Mouse (Mus musculus) A20 (cell line): ENCODE data around the gene Mapk1.
"Not testable (repeated sequence)": the region's sequence is repeated elsewhere in the genome, so short reads cannot be mapped to it uniquely, and the experiment has no call there.

Experiments used
- DNase-seq: peaks from one replicate; pipeline ENCODE4 v3.0.0-alpha.2; 2011; ENCODE audit warnings: low read depth, low spot score

Gene Mapk1

GRCm38 (mm10) chr16:16983131-16983533, at the start of gene Mapk1:
Gene Mapk1, plus strand, starts transcription at chr16:16983382.
- DNase-seq: peak; percentile 97

DNA sequence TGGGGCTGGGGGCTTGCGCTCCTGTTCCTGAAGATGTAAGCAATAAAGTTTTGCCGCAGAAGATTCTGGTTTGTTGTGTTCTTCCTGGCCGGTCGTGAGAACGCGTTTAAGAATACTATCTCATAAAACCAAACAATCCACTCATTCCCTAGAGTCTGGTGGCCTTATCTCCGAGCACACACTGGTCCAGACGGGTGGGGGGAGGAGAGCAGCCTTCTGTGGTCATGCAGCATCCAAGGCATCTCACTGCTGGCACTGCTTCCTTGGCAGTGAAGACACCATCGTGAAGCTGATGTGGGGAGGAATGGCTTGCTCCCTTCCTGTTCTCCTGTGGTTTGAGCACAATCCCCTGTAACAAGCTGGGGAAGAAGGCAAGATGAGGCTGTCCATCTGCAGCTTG, 43.6 kb upstream of the Mapk1 start:
- no peak for DNase-seq

- DNase-seq: no peak
Measured at GRCm38 (mm10) chr16:16941078-16941477, 42.1 kb upstream of the Mapk1 start.

- no peak for DNase-seq
Measured at GRCm38 (mm10) chr16:16958575-16958974, 24.6 kb upstream of the Mapk1 start.

GRCm38 (mm10) chr16:16959907-16960306, 23.3 kb upstream of the Mapk1 start:
- DNase-seq: no peak

- no peak for DNase-seq
Measured at GRCm38 (mm10) chr16:16965149-16965548, 18.0 kb upstream of the Mapk1 start.

DNA sequence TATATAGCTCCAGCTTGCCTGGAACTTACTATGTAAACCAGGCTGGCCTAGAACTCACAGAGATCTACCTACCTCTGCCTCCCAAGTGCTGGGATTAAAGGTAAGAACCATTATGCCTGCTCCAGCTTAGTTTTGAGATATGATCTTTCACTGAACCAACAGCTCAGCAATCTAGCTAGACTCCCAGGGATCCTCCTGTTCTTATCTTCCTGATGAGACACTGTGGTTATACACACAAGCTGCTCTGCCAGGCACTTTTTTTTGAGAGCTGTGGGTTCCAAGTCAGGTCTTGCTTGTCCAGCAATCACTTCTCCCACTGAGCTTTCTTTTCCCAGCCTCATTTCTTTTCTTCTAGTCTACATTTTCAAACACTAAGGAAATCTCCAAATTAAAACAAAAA, 16.9 kb upstream of the Mapk1 start:
- no peak for DNase-seq

GRCm38 (mm10) chr16:16978061-16978460, 5.1 kb upstream of the Mapk1 start:
- no peak for DNase-seq

DNA sequence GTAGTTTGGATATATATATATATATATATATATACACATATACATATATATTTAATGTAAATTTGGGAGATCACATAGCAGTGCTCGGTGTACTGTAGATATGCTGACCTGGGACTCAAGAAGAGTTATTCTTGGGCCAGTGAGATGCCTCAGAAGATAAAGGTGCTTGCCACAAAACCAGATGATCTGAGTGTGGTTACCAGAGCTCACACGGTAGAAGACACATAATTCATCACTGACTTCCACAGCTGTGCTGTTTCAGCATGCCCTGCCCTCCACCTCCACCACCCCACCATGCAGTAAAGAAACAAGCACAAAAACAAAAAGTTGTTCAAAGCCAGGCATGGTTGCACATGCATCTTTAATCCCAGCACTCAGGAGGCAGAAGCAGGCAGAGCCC, 4.4 kb upstream of the Mapk1 start:
- DNase-seq: no peak

DNA sequence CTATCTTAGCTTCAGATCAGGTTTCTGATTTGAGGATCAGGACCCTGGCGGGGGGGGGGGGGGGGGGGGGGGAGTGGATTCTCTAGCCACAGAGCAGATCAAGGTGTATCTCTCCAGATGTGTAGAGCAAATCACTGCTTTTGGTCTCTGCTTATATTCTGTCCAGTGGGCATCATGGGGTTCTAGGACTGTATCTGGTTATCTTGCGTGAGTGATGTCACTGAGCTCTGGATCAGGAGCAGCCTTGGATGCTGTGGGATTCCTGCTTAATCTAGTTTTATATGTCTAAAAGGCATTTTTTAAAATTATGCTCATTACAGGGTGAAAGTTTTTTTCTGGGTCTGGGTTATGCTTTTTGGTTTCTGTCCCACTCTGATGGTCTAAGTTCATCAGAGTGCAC, 546 bp upstream of the Mapk1 start:
- no peak for DNase-seq

DNA sequence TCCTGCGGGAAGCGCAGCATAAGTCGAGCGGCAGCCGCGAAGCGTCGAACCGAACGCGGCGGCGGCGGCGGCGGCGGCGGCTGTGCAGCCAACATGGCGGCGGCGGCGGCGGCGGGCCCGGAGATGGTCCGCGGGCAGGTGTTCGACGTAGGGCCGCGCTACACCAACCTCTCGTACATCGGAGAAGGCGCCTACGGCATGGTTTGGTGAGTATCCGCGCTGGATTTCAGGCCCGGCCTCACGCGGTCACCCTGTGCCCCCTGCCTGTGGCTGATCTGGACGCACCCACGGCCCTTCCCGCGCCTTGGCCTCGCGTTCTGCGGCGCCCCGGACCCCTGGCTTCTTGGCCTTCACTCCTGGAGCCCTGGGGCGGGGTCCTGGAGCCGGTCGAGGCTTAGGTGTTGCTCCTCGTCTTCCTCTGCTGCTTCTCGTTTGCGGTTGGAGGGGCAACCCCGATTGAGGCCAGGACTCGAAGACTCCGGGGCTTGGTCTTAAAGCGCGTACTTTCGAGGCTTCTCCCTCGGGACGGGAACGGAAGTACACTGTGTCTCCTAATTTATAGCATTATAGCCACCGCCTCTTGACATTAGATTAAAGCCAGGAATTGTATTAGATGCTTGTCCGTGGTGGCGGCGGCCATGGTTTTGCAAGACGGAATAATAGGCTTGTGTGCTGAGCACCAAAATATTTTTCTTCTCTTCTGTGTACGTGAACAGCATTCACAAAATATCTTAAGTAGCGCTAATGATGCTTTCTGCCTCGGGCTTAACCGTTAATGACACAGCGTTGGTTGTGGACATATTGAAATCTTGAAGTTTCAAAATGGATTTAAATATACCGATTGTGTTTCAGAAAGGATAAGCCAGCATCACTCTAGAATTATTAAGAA, 596 bp downstream of the Mapk1 start:
- DNase-seq: peak; percentile 82

GRCm38 (mm10) chr16:16984423-16984941, 1.3 kb downstream of the Mapk1 start:
- no peak for DNase-seq

GRCm38 (mm10) chr16:16987248-16987647, 4.1 kb downstream of the Mapk1 start:
- DNase-seq: no peak

- DNase-seq: no peak
Measured at GRCm38 (mm10) chr16:16988842-16989241, 5.7 kb downstream of the Mapk1 start.

DNA sequence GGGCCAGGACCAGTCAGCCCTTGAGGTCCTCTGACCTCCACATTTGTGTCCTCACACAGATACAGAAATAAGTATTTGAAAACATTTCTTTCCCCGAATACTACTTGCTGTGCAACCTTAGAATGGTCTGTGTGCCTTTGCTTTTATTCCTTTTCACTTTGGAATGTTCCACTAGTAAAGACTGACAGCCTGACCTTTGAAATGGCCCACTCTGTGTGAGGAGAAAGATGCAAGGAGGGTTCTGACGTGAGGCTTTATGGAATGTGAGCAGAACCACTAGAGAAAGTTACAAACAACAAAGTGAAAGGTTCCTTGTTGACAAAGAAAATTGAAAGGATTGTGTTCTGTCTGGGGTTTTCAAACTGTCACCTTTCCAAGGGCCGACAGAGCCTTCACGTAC, 6.8 kb downstream of the Mapk1 start:
- DNase-seq: no peak

- DNase-seq: no peak
Measured at GRCm38 (mm10) chr16:16994426-16995052, 11.4 kb downstream of the Mapk1 start.

GRCm38 (mm10) chr16:16996121-16996729, 13.0 kb downstream of the Mapk1 start:
- not testable (repeated sequence) for DNase-seq

GRCm38 (mm10) chr16:17001109-17001508, 17.9 kb downstream of the Mapk1 start:
- no peak for DNase-seq

DNA sequence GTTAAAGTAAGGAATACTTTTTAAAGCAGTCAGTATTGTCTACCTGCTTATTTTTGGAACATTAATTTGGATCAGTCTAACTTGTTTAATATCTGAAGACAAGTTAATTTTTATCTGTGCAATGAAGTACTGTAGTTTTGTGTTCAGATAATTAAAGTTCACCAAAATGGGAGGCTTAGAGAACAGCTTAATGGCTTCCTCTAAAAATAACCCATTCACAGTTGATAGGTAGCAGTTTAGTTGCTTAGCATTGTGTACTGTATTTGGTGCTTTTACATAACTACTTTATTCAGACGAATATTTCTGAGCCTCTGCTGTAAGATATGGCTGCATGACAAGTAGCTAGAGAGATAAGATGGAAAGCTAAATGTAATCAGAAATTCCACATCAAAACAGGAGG, 23.9 kb downstream of the Mapk1 start:
- DNase-seq: no peak

GRCm38 (mm10) chr16:17010036-17010435, 26.9 kb downstream of the Mapk1 start:
- DNase-seq: no peak

DNA sequence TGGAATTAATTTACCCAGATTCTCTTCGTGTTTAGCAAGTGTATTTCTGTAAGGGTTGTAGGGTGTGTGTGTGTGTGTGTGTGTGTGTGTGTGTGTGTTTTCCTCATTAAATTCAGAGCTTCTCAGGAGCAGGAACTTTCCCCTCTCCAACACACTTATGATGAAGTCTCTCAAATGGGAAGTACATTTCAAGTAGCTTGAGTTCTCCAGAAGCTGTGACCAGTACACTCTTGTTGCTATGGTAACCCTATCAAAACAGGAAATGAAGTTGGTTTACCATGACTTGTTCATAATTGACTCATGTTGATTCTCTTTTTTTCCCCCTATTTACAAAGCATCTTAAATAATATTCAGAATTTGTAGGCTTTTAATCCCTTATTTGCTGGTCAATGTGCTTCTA, 29.4 kb downstream of the Mapk1 start:
- peak; percentile 66 for DNase-seq

DNA sequence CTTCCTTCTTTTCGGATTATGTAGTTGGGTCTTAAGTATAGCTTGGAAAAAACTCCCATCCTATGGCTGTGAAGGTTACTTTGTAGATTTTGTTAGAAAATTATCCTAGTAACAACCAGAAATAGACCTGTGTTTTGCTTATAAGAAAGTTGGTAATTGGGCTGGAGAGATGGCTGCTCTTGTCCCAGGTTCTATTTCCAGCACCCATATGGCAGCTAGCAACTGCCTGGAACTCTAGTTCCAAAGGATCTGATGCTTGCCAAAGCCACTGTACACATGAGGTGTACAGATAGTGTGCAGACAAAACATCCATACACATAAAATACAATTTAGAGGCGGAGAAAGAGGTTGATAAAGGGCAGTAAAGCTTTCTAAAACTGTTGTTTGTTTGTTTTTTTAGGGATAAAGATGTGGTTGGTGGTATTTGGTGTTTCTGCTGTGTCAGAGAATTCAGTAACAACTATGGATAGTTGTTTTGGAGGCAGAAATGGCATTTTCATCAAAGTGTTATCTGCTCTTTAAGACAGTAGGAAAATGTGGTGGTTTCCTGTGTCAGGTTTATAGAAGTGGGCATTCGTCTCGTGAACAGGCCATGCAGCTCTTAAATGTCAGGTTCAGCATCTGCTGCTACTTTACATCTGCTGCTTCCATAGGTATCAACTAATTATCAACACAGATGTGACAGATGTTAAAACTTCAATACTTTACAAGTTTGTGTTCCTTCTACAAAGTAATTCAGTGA, 32.1 kb downstream of the Mapk1 start:
- no peak for DNase-seq
